Mouse (Mus musculus) kidney, postnatal 14 days (tissue): ENCODE data around the gene Fam120a.
A peak's percentile ranks its signal among the peaks of the same experiment; 100 is the strongest.

Experiments used
- DNase-seq: peaks from one replicate; pipeline ENCODE4 v3.0.0; 2022; ENCODE audit warnings: mixed read lengths

The Fam120a gene

DNA sequence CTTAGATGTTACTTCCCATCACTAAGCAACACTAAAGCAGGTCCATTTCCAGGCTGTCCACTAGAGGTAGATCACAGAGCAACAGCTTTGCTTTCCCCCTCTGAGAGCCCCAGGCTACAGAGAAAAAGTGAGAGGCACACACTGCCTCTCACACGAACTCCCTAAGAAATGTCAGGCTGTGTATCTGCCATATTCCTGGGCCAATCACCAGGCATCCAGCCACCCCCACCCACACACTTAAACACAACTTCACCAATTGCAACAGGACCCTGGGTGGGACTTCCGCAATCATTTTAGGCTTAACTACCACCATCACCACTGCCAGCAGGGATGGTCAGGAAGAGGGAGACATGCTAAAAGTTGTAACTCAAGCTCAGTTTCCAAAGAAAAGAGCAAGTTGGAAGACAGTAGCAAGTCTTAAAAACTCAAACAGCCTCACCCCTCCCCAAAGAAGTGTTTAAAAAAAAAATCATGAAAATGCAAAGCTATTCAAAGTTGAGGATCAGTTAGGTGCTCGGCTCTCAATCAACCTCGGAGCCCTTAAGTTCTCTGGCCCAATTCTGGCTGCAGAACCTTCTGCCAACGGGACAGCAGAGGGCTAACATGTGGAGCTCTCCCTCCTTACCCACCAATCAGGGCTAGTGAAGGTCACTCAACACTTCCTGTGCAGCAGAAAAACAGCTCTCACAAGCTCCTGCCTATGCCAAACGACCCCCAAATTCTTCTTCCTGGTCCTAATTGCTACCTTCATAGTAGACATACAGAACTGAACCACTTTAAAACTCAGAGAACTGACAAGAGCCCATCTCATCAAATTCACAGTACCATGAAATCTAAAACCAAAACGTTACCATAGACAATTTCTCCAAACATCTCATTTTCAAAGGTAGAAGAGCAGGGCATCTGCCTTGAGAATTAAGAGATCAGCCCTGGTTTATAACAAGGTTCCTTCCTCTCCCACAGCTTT lies 2.0 kb downstream of the Fam120a start:
- DNase-seq: peak; percentile 77

DNA sequence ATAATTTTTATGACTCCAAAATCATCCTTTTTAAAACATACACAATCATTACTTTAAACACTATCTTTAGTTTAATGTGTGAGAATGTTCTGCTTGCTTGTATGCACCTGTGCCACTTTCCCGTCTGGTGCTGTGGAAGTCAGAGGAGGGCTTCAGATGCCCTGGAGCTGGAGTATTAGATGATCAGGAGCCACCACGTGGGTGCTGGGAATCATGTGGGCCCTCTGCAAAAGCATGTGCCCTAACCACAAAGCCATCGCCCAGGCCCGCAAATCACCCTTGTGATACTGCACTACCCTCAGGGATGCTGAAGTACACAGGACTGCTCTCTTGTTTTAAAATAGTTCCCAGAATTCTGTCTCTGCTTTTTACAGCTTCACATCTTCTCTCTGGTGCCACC lies 3.0 kb downstream of the Fam120a start:
- DNase-seq: no peak

DNA sequence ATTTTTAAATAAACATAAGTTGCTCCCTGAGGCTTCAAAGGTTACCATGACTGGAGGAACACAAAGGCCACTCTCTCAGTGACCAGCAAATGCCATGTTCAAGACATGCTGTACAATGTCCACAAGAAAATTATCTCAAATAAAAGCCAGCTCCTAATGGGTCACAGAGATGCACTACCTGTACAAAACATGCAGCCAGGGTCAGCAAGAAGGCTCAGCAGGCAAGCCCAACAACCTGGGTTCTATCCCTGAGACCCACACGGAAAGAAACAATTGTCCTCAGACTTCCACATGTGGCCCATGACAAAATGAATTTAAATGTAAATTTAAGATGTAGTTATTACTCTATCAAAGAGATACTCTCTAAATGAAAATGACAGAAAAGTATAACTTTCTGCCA lies 4.7 kb downstream of the Fam120a start:
- no peak for DNase-seq

DNA sequence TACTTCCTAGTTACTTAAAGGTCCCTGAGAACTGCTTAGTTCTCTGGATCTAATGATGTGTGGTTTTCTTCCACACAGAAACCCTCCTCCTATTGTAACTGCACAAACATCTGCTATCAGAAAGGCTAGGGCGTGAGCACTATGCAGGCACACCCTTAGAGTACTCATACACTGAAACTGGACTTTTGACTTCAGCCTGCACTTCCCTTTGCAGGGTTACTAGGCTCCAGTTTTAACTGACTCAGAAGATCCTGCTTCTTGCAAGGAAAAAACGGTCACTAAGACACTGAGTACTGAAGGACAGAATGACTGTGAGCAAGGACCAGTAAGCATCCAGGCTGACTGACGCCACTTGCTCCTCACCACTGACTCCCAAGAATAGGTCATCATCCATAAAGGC lies 5.3 kb downstream of the Fam120a start:
- peak; percentile 44 for DNase-seq

DNA sequence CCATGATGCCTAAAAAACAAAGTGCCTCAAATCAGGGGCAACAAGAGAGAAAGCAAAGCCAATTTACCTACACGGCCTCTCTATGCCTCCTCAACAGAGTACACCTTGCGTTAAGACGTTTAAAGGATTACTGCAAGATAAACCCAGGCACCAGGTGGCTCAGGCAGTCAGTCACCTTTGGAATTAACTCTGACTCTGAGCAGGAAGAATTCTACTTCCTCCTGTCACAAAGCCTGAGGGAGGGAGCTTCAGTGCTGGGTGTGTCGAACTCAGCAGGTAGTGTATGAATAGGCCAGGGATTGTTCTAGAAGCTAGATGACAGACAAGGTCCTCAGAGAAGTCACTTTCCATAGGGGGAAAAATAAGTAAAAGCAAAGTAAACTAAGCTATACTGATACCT lies 9.2 kb downstream of the Fam120a start:
- no peak for DNase-seq

DNA sequence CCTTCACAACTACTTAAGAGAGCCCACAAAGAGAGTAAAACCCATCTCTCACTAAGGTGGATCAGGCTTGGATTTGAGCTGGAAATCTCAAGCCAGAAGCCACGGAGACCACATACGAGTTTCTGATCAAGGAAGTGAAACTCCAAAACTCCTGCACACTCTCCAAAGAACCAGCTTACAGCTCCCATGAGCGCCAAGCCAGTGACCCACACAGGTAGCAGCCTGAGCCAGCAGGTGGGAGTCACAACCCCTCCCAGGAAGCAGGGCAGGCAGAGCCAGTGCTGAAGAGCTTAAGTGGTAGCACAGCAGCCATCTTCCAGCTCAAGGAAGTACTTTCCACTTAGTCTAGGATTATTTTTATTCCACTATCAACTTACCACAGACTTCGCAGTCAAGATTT lies 13.0 kb downstream of the Fam120a start:
- no peak for DNase-seq

- DNase-seq: no peak
These were observed 17.1 kb downstream of the Fam120a start for GRCm38 (mm10) chr13:48950600-48951241.

DNA sequence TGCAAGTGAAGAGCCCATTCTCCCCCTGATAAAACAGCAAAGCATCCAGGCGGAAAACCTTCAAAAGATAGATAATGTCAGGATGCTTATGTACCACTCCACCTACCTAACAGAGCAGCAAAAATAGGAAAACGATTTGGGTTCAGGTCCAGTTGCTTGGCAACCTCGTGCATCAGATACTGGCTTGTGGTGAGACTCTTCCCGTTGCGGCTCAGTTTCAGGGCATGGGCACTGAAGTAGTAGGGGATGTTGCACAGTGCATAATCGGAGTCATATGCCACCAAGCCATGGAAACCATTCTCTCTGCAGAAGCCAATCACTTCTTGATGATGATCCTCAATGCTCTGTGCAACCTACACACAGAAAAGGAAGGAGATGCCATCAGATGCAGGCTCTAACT lies 18.9 kb downstream of the Fam120a start:
- no peak for DNase-seq

- no peak for DNase-seq
These were observed 23.2 kb downstream of the Fam120a start for GRCm38 (mm10) chr13:48944571-48944970.

GRCm38 (mm10) chr13:48942471-48942870 lies 25.3 kb downstream of the Fam120a start:
- no peak for DNase-seq

GRCm38 (mm10) chr13:48941773-48942172 lies 26.0 kb downstream of the Fam120a start:
- no peak for DNase-seq

- DNase-seq: no peak
These were observed 33.2 kb downstream of the Fam120a start for GRCm38 (mm10) chr13:48934597-48934996.

DNA sequence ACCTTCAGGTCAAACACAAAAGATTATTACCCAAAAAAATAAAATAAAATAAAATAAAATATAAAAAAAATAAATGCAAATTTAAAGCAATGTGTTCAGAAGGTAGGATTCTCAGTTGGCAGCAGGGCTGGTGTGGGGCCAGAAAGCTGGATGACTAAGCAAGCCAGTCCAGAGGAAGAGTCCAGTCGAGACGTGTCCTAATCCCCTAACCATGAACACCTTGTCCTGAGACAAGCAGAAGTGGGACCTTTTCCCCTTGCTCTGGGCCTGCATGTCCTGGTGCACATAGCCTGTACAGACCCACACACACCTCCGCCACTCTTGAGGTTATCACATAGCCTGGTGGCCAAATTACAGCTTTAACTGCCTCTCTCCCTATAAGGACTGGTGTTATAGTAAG lies 35.1 kb downstream of the Fam120a start:
- DNase-seq: peak; percentile 16

DNA sequence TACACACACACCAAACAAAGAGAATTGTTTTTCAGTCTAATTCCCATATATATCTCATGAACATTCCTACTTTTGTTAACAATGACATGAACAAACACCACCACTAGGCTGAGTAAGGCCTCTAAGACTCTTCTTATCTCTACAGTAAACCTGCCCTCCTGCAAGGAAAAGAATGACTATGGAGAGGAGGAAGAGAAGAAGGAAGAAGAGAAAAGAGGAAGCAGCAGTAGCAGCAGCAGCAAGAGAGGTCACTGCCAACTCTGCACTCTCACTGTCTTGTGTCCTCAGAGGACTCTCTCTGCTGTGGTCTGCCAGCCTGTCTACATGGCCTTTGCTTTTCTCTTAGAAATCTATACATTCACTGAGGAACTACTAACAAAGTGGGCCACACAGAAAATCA lies 36.1 kb downstream of the Fam120a start:
- no peak for DNase-seq

- DNase-seq: no peak
These were observed 36.6 kb downstream of the Fam120a start for GRCm38 (mm10) chr13:48931232-48931631.

DNA sequence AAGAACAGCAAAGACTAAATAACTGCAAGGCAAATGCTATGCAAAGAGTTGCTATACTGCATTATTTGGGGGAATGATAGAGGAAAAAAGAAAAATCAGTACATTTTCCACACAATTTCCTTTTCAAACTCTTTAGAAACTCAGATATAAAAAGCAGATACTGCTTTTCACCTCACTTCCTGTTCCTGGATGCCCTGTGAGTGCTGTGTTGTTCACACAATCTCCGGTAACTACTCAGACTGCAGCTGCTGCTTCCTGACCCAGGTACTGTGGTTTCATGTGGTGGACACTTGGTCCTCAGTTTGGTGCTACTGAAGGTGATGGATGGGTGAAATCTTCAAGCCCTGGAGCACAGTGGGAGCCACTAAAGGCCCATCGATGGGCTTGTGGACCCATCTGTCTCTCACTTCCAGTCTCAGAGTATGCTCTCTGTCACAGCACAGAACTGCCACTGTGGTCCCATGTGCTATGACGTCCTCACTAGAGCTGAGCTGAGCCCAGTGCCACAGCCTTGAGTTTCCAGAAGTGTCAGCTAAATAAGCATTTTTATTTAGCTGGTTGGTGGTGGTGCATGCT lies 38.2 kb downstream of the Fam120a start:
- no peak for DNase-seq

DNA sequence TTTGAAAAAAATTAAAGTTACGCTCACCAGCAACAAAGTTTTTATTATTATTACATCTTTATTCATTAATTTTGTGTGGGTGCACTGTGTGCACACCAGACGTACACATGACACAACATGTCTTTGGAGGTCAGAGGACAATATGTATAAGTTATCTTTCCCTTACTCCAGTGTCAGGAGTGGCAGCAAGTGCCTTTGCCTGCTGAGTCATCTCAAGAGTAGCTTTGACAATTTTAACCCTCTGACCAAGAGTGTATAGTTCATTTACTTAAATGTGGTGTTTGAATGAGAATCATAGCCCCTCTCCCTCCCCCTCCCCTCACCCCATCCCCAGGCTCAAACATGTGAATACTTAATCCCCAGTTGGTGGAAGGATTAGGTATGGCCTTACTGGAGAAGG lies 40.2 kb downstream of the Fam120a start:
- no peak for DNase-seq

- DNase-seq: no peak
These were observed 45.1 kb downstream of the Fam120a start for GRCm38 (mm10) chr13:48922712-48923111.

DNA sequence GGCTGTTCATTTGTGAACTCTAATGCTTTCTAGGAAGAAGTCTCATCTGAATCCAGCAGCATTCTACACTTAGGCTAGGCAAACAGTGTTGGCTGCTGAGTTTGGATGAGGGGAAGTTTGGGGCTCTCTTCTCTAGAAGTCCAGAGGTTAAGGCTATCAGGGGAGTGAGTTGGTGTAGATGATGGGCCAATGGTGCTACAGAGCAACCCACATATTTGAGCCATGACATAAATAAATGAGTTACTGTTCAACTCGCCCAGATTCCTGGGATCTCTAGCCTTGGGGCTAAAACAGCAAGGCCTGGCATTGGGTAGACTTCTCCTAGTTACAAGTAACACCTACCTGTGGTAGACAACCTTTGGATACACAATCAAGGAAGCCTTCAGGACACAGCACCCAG lies 46.6 kb downstream of the Fam120a start:
- no peak for DNase-seq

- no peak for DNase-seq
These were observed 47.9 kb downstream of the Fam120a start for GRCm38 (mm10) chr13:48919756-48920415.

GRCm38 (mm10) chr13:48917113-48917599 lies 50.7 kb downstream of the Fam120a start:
- DNase-seq: no peak

GRCm38 (mm10) chr13:48913680-48914079 lies 54.1 kb downstream of the Fam120a start:
- peak; percentile 20 for DNase-seq

DNA sequence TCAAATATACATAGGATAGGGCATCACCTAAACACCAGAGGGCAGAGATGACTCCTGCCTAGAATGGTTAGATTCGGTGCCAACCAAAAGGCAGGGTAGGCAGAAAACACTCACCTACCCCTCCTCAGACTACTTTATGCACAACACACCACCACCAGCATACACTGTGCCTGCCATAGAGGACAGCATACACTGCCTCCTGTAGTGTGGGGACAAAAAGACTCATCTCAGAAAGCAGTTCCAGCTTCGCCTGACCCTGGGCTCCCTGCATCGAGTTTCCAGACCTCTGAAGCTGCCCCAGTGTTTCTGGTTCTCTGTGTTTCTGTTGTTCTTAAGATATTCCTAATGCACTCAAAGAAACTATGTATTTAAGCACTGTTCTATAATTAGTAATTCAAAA lies 54.7 kb downstream of the Fam120a start:
- DNase-seq: no peak
